Mouse (Mus musculus) heart, adult 2 months (tissue): ENCODE data around the gene Runx2.

Experiments
- CTCF ChIP-seq: fragments of 200-600 bp; IDR thresholded peaks from 2 replicates; pipeline ENCODE4 v1.8.1; 2022; ENCODE audit warnings: antibody characterized with exemption, mild to moderate bottlenecking, moderate library complexity
- EP300 ChIP-seq: fragments of 200-500 bp; IDR thresholded peaks from 2 replicates; pipeline ENCODE4 v1.6.1; 2011; ENCODE audit warnings: low read depth, low read length, control low read depth; ENCODE audit not compliant: insufficient read depth

DNA sequence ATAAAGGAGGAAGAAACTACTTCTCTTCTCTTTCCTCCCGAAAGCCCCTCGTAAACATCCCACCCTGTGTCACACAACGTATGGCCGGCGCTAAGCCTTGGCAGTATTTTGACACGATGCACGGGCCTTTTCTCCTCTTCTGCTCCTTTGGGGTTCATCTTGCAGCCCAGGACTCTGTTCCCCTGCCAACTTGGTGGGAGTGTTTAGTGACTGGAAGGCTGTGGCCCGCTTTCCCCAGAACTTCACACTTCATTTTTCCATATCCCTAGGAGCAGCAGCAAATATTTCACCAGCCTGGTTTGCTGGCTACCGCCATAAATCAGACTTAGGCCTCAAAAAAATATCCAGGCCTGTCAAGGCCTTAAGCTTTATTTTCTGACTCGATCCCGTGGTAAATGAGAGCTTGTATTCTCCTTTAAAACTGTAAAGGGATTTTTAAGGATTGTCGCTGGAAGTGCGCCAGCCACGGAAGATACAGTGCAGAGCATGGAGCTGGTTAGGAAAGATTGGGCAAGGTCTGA lies 249.2 kb downstream of the Runx2 start:
- TF ChIP-seq CTCF (no peak), EP300 (no peak)
